18 mouse cellular contexts compared by ENCODE assay signal in genomic region chr6:65056620-65057019, GRCm38 (mm10). TPM values are rescaled to one million over a fixed set of nuclear protein-coding genes. Genes with fewer than 3 reads are reported as not detected.
DNase-seq lines count a peak whose midpoint lies in the region; ATAC-seq and TF ChIP-seq lines count a peak whose summit lies in the region.
"Had no signal": no experiment of that assay in that cellular context is flagged by ENCODE, and none has a peak within 500 bp of the region (broad histone marks: within the 10 kb centered on the region; RNA-seq: fewer than 3 reads in every experiment).

No protein-coding gene starts in this region.

- no peaks in the 10 kb centered on the region for H3K4me1 ChIP-seq in kidney, embryonic 15.5 days
- peaks cover 6% of the 10 kb centered on the region for H3K4me1 ChIP-seq in ES-Bruce4 (ENCODE audit: control insufficient read depth, insufficient read depth, low read length)
- no peaks in the 10 kb centered on the region for H3K4me1 ChIP-seq in intestine, postnatal 0 days (replicated peaks; ENCODE audit: control insufficient read depth, insufficient read depth, low read length)
- H3K4me1 ChIP-seq: embryonic facial prominence, embryonic 13.5 days; forebrain, embryonic 12.5 days; heart, embryonic 12.5 days; hindbrain, embryonic 15.5 days had no signal

- no peak overlapping the region for H3K9ac ChIP-seq in kidney, embryonic 15.5 days
- no peak overlapping the region for H3K9ac ChIP-seq in ES-Bruce4 (ENCODE audit: low read depth, poor library complexity, severe bottlenecking)
- H3K9ac ChIP-seq in intestine, postnatal 0 days (ENCODE audit: low read depth, low read length): no peak overlapping the region
- H3K9ac ChIP-seq: embryonic facial prominence, embryonic 13.5 days; forebrain, embryonic 12.5 days; heart, embryonic 12.5 days; hindbrain, embryonic 15.5 days had no signal

- WGBS in kidney, embryonic 15.5 days: 91% methylated on average over 5 of the region's 5 CpGs
- 72% methylated on average over 5 of the region's 5 CpGs for WGBS in intestine, postnatal 0 days

- H3K36me3 ChIP-seq in kidney, embryonic 15.5 days: peaks cover 80% of the 10 kb centered on the region
- peaks cover 64% of the 10 kb centered on the region for H3K36me3 ChIP-seq in ES-Bruce4 (ENCODE audit: control insufficient read depth, insufficient read depth, low read length, poor library complexity, severe bottlenecking)
- H3K36me3 ChIP-seq in intestine, postnatal 0 days (ENCODE audit: control insufficient read depth, insufficient read depth): peaks cover 56% of the 10 kb centered on the region

- TF ChIP-seq EP300 in ES-Bruce4 (IDR thresholded peaks at IDR 0.05; ENCODE audit: insufficient read depth, low read depth, low read length): no peak

- H3K9me3 ChIP-seq in kidney, embryonic 15.5 days (replicated peaks): no peaks in the 10 kb centered on the region
- H3K9me3 ChIP-seq in ES-Bruce4 (replicated peaks; ENCODE audit: control insufficient read depth, insufficient read depth, low read length, poor library complexity, severe bottlenecking): no peaks in the 10 kb centered on the region
- no peaks in the 10 kb centered on the region for H3K9me3 ChIP-seq in intestine, postnatal 0 days (ENCODE audit: control insufficient read depth)
- H3K9me3 ChIP-seq: embryonic facial prominence, embryonic 13.5 days; forebrain, embryonic 12.5 days; heart, embryonic 12.5 days; hindbrain, embryonic 15.5 days had no signal

- no peaks in the 10 kb centered on the region for H3K27me3 ChIP-seq in kidney, embryonic 15.5 days
- H3K27me3 ChIP-seq in ES-Bruce4 (ENCODE audit: control insufficient read depth, insufficient read depth, low read length, poor library complexity, severe bottlenecking): no peaks in the 10 kb centered on the region
- no peaks in the 10 kb centered on the region for H3K27me3 ChIP-seq in intestine, postnatal 0 days (replicated peaks; ENCODE audit: control insufficient read depth, insufficient read depth, low read length)
- H3K27me3 ChIP-seq: embryonic facial prominence, embryonic 13.5 days; forebrain, embryonic 12.5 days; heart, embryonic 12.5 days; hindbrain, embryonic 15.5 days; Patski had no signal

- no peak for ATAC-seq in kidney, embryonic 15.5 days (replicated peaks; ENCODE audit: low FRiP score)
- peak; percentile 54 for ATAC-seq in intestine, postnatal 0 days
- ATAC-seq: forebrain, embryonic 16.5 days; Patski had no signal

- H3K4me3 ChIP-seq in kidney, embryonic 15.5 days (replicated peaks): no peak overlapping the region
- no peak overlapping the region for H3K4me3 ChIP-seq in ES-Bruce4 (ENCODE audit: low read depth, low read length)
- no peak overlapping the region for H3K4me3 ChIP-seq in intestine, postnatal 0 days (ENCODE audit: low read depth, low read length)
- H3K4me3 ChIP-seq: embryonic facial prominence, embryonic 13.5 days; forebrain, embryonic 12.5 days; heart, embryonic 12.5 days; hindbrain, embryonic 15.5 days had no signal

- no peak overlapping the region for H3K27ac ChIP-seq in kidney, embryonic 15.5 days
- peak overlapping the region; percentile 96 for H3K27ac ChIP-seq in ES-Bruce4 (ENCODE audit: insufficient read depth, low read length)
- H3K27ac ChIP-seq in intestine, postnatal 0 days (ENCODE audit: low read depth, low read length): no peak overlapping the region
- H3K27ac ChIP-seq: embryonic facial prominence, embryonic 13.5 days; forebrain, embryonic 12.5 days; hindbrain, embryonic 15.5 days had no signal

- TF ChIP-seq POLR2A in ES-Bruce4 (IDR thresholded peaks at IDR 0.05; ENCODE audit: insufficient read depth, low read length): no peak

- DNase-seq in kidney, adult 9 months: peak; percentile 8
- peak; percentile 57 for DNase-seq in ES-CJ7 (ENCODE audit: low read depth, low spot score)
- DNase-seq in thymus, adult 18-20 months: no peak
- DNase-seq in frontal cortex, postnatal 14 days (ENCODE audit: low spot score in 2 of 2): no peak
- DNase-seq: adrenal gland, adult 8-10 months; cerebellum, adult 11 months; cerebellum, adult 9-10 months; cerebellum, postnatal 25 days; gastrocnemius, postnatal 14 days had no signal

- TF ChIP-seq CTCF in ES-Bruce4 (IDR thresholded peaks at IDR 0.05; ENCODE audit: low read depth, low read length): no peak
- no peak for TF ChIP-seq CTCF in intestine, postnatal 0 days (IDR thresholded peaks at IDR 0.05; ENCODE audit: low read depth)

- no peak overlapping the region for H3K4me2 ChIP-seq in kidney, embryonic 15.5 days
- H3K4me2 ChIP-seq in intestine, postnatal 0 days (replicated peaks; ENCODE audit: low read depth): 0 out of 2 replicates have a peak overlapping the region, but pooled peaks have one; percentile 6
- H3K4me2 ChIP-seq: embryonic facial prominence, embryonic 13.5 days; forebrain, embryonic 12.5 days; heart, embryonic 12.5 days; hindbrain, embryonic 15.5 days had no signal

RNA-seq across cellular contexts. Expression of gene Smarcad1, which starts 14.2 kb away (rescaled TPM):
- 67.0 and 70.6 TPM in 2 replicates for polyA plus RNA-seq in kidney, embryonic 15.5 days (2015; fragmentation: Nextera tagmentation; extraction: Ambion mirVana)
- 139 and 140 TPM in 2 replicates for polyA plus RNA-seq in ES-Bruce4 (2011; ENCODE audit: insufficient read depth, insufficient read length, low read depth, missing spikeins)
- polyA plus RNA-seq in intestine, postnatal 0 days (2015; fragmentation: Nextera tagmentation; extraction: Ambion mirVana): 30.9 and 32.4 TPM in 2 replicates

Comparison
In these comparisons a context has a peak if more than half of its experiments do, and no peak if none do; other contexts are left out.
1. DNase-seq: peak in kidney, adult 9 months (single experiment) and ES-CJ7 (single experiment); none in thymus, adult 18-20 months (0 of 2) and frontal cortex, postnatal 14 days (0 of 2).